Mouse (Mus musculus) G1E (cell line): ENCODE measurements around the gene Cyp46a1.

ENCODE experiments used
- CTCF ChIP-seq: IDR thresholded peaks from 2 replicates; pipeline ENCODE4 v1.5.1; 2012; ENCODE audit warnings: low read depth, low read length, inconsistent platforms, mixed read lengths
- GATA1 ChIP-seq: IDR thresholded peaks from 2 replicates; pipeline ENCODE4 v1.6.1; 2012; ENCODE audit warnings: borderline replicate concordance, low read length, inconsistent platforms, mixed read lengths
- GATA2 ChIP-seq: IDR thresholded peaks from 2 replicates; pipeline ENCODE4 v1.6.1; 2012; ENCODE audit warnings: low read depth, low read length, inconsistent platforms, borderline replicate concordance
- POLR2AphosphoS5 ChIP-seq: IDR thresholded peaks from 2 replicates; pipeline ENCODE4 v1.6.1; 2012; ENCODE audit warnings: low read depth, low read length, inconsistent platforms; ENCODE audit not compliant: insufficient replicate concordance
- TAL1 ChIP-seq: conservative IDR thresholded peaks from 2 replicates; pipeline ENCODE4 v1.6.1; 2012; ENCODE audit warnings: low read depth, low read length, inconsistent platforms, mixed read lengths

GRCm38 (mm10) chr12:108370596-108371428 is 36.6 kb downstream of the Cyp46a1 start, which contains the start of gene Eml1:
- TF ChIP-seq CTCF: no peak
- TF ChIP-seq TAL1: no peak
- TF ChIP-seq GATA1: no peak
- TF ChIP-seq POLR2AphosphoS5: no peak
- TF ChIP-seq GATA2: no peak
